Mouse (Mus musculus): ENCODE measurements around the gene Nlrc5. TPM values are rescaled to one million over a fixed set of nuclear protein-coding genes. Genes with fewer than 3 reads are reported as not detected.
"Not testable (repeated sequence)": the region's sequence is repeated elsewhere in the genome, so short reads cannot be mapped to it uniquely, and the experiment has no call there.

The Nlrc5 gene
- polyA plus RNA-seq, 1 experiment from 2014 or later: not detected

GRCm38 (mm10) chr8:94443153-94443552 is 9.0 kb downstream of the Nlrc5 start:
- 80% methylated on average over 3 of the region's 3 CpGs for WGBS (ENCODE audit: insufficient replicate concordance)
- no peak overlapping the region for H3K27ac ChIP-seq (ENCODE audit: low read depth, low read length)
- H3K4me3 ChIP-seq (ENCODE audit: low read depth, low read length): no peak overlapping the region
- H3K9ac ChIP-seq (ENCODE audit: low read depth, low read length): no peak overlapping the region
- no peaks in the 10 kb centered on the region for H3K36me3 ChIP-seq (ENCODE audit: control insufficient read depth, insufficient read depth, low read length)
- H3K4me2 ChIP-seq: no peak overlapping the region
- H3K27me3 ChIP-seq (ENCODE audit: control insufficient read depth, insufficient read depth, low read length): no peaks in the 10 kb centered on the region
- H3K9me3 ChIP-seq (replicated peaks; ENCODE audit: control insufficient read depth, low read length): no peaks in the 10 kb centered on the region
- ATAC-seq (replicated peaks; ENCODE audit: insufficient number of reproducible peaks, low FRiP score, low TSS enrichment): no peak
- H3K4me1 ChIP-seq (ENCODE audit: control insufficient read depth, insufficient read depth, low read length): no peaks in the 10 kb centered on the region

DNA sequence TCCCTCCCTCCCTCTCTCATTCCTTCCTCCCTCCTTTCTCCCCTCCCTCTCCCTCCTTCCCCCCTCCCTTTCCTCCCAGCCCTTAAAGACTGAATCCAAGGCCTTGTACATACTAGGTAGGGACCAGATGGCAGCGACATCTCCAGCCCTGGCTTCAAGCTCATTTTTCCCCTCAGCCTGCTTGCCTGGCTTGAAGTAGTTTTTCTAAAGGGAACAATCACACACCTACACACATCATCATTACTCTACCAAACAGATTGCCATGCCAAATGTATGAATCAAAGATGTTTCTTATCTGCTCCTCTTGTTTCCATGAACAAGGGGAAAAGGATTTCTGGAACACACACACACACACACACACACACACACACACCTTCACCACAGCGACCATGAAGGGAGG is 10.3 kb downstream of the Nlrc5 start:
- H3K4me2 ChIP-seq: no peak overlapping the region
- H3K9me3 ChIP-seq (replicated peaks; ENCODE audit: control insufficient read depth, low read length): no peaks in the 10 kb centered on the region
- no peak overlapping the region for H3K27ac ChIP-seq (ENCODE audit: low read depth, low read length)
- H3K4me3 ChIP-seq (ENCODE audit: low read depth, low read length): no peak overlapping the region
- no peaks in the 10 kb centered on the region for H3K4me1 ChIP-seq (ENCODE audit: control insufficient read depth, insufficient read depth, low read length)
- WGBS (ENCODE audit: insufficient replicate concordance): 59% methylated on average over 2 of the region's 2 CpGs
- ATAC-seq (replicated peaks; ENCODE audit: insufficient number of reproducible peaks, low FRiP score, low TSS enrichment): no peak
- no peak overlapping the region for H3K9ac ChIP-seq (ENCODE audit: low read depth, low read length)
- no peaks in the 10 kb centered on the region for H3K36me3 ChIP-seq (ENCODE audit: control insufficient read depth, insufficient read depth, low read length)
- H3K27me3 ChIP-seq (ENCODE audit: control insufficient read depth, insufficient read depth, low read length): no peaks in the 10 kb centered on the region

GRCm38 (mm10) chr8:94447142-94447541 is 13.0 kb downstream of the Nlrc5 start:
- Histone ChIP-seq H3K27me3 (ENCODE audit: control insufficient read depth, insufficient read depth, low read length) (no peaks in the 10 kb centered on the region), H3K4me1 (ENCODE audit: control insufficient read depth, insufficient read depth, low read length) (no peaks in the 10 kb centered on the region), H3K9ac (ENCODE audit: low read depth, low read length) (no peak overlapping the region), H3K9me3 (replicated peaks; ENCODE audit: control insufficient read depth, low read length) (no peaks in the 10 kb centered on the region), H3K4me2 (no peak overlapping the region), H3K27ac (ENCODE audit: low read depth, low read length) (no peak overlapping the region), H3K4me3 (ENCODE audit: low read depth, low read length) (no peak overlapping the region), H3K36me3 (ENCODE audit: control insufficient read depth, insufficient read depth, low read length) (no peaks in the 10 kb centered on the region)
- 67% methylated on average over 3 of the region's 3 CpGs for WGBS (ENCODE audit: insufficient replicate concordance)
- ATAC-seq (replicated peaks; ENCODE audit: insufficient number of reproducible peaks, low FRiP score, low TSS enrichment): no peak

DNA sequence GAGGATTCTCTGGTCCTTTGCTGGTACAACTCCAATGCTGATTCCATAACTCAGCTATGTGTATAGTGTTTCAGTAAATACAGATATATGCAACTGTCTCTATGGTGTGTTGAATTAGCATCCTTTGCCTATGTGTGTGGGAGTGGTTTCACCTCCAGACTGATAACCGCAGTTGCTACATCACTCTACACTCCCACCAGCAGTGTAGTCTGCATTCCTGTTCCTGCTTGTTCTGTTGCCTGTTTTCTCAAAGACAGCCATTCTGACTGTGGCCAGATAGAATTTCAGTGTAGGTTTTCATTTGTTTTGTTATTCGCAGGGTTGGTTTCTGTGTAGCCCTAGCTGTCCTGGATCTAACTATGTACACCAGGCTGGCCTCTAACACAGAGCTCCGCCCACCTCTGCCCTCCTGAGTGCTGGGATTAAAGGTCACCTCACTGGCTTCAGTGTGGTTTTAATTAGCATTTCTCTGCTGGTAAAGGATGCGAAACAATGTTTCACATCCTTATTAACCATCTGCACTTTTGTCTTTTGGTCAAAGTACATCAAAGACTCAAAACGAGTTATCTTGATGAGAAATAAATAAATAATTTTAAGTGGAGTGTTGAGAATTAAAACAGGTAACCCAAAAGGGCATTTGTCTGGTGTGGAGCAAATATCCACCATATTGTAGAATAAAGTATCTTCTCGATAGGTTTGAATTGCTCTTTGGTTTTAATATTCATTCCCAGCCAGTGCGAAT is 13.6 kb downstream of the Nlrc5 start:
- H3K27me3 ChIP-seq (ENCODE audit: control insufficient read depth, insufficient read depth, low read length): no peaks in the 10 kb centered on the region
- ATAC-seq (replicated peaks; ENCODE audit: insufficient number of reproducible peaks, low FRiP score, low TSS enrichment): no peak
- 81% methylated on average over 7 of the region's 7 CpGs for WGBS (ENCODE audit: insufficient replicate concordance)
- H3K4me3 ChIP-seq (ENCODE audit: low read depth, low read length): no peak overlapping the region
- no peaks in the 10 kb centered on the region for H3K36me3 ChIP-seq (ENCODE audit: control insufficient read depth, insufficient read depth, low read length)
- no peak overlapping the region for H3K27ac ChIP-seq (ENCODE audit: low read depth, low read length)
- no peak overlapping the region for H3K4me2 ChIP-seq
- H3K9ac ChIP-seq (ENCODE audit: low read depth, low read length): no peak overlapping the region
- 0 out of 2 replicates have a peak, but pooled peaks cover 2% of the 10 kb centered on the region for H3K9me3 ChIP-seq (replicated peaks; ENCODE audit: control insufficient read depth, low read length)
- no peaks in the 10 kb centered on the region for H3K4me1 ChIP-seq (ENCODE audit: control insufficient read depth, insufficient read depth, low read length)

DNA sequence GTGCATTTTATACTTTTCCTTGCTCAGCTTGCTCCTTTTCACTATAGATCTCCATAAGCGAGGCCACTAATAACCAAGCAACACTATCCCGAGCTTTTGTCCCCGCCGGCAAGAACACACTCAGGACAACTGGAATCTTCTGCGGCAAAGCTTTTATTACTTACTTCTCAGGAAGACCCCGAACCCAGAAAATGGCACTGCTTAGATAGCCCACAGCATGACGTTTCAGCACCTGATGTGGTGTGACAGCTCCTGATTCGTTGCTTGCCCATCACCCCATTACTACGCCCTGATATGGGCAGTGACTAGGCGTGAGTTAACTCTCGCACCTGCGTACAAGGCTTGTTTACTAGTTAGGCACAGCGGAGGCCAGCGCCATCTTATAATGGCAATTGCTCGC is 18.8 kb downstream of the Nlrc5 start:
- H3K9me3 ChIP-seq (replicated peaks; ENCODE audit: control insufficient read depth, low read length); H3K36me3 ChIP-seq (ENCODE audit: control insufficient read depth, insufficient read depth, low read length); H3K27me3 ChIP-seq (ENCODE audit: control insufficient read depth, insufficient read depth, low read length); ATAC-seq (replicated peaks; ENCODE audit: insufficient number of reproducible peaks, low FRiP score, low TSS enrichment); H3K4me2 ChIP-seq; H3K9ac ChIP-seq (ENCODE audit: low read depth, low read length); H3K27ac ChIP-seq (ENCODE audit: low read depth, low read length); H3K4me3 ChIP-seq (ENCODE audit: low read depth, low read length); H3K4me1 ChIP-seq (ENCODE audit: control insufficient read depth, insufficient read depth, low read length): not testable (repeated sequence)
- WGBS (ENCODE audit: insufficient replicate concordance): 80% methylated on average over 15 of the region's 15 CpGs

- H3K9me3 ChIP-seq (replicated peaks; ENCODE audit: control insufficient read depth, low read length): 0 out of 2 replicates have a peak, but pooled peaks cover 2% of the 10 kb centered on the region
- no peak for ATAC-seq (replicated peaks; ENCODE audit: insufficient number of reproducible peaks, low FRiP score, low TSS enrichment)
Measured at GRCm38 (mm10) chr8:94453868-94454488, 19.8 kb downstream of the Nlrc5 start.

DNA sequence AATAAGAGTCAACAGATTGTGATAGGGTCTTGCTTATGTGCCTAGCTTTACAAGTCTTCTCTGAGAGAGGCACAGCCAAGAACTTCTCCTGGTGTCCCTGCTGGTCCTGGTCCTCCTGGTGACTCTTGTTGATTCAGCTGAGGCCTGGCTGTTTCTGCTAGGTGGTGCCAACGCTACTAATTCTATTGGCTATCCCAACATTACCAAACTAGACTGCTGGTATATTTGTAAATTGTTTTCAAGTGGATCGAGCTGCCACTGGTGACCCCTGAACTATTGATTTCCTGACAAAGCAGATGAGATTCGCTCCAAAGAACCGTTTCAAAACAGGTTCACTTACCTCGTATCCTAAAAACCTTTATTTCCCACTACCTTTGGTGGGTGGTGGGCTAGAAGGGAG is 20.7 kb downstream of the Nlrc5 start:
- 82% methylated on average over 5 of the region's 5 CpGs for WGBS (ENCODE audit: insufficient replicate concordance)

More at GRCm38 (mm10) chr8:94453868-94454488, 19.8 kb downstream of the Nlrc5 start:
- no peaks in the 10 kb centered on the region for H3K27me3 ChIP-seq (ENCODE audit: control insufficient read depth, insufficient read depth, low read length)
- H3K4me2 ChIP-seq: no peak overlapping the region
- H3K4me3 ChIP-seq (ENCODE audit: low read depth, low read length): no peak overlapping the region
- no peaks in the 10 kb centered on the region for H3K36me3 ChIP-seq (ENCODE audit: control insufficient read depth, insufficient read depth, low read length)
- no peaks in the 10 kb centered on the region for H3K4me1 ChIP-seq (ENCODE audit: control insufficient read depth, insufficient read depth, low read length)
- H3K9ac ChIP-seq (ENCODE audit: low read depth, low read length): no peak overlapping the region
- H3K27ac ChIP-seq (ENCODE audit: low read depth, low read length): no peak overlapping the region
- WGBS (ENCODE audit: insufficient replicate concordance): 71% methylated on average over 6 of the region's 6 CpGs

DNA sequence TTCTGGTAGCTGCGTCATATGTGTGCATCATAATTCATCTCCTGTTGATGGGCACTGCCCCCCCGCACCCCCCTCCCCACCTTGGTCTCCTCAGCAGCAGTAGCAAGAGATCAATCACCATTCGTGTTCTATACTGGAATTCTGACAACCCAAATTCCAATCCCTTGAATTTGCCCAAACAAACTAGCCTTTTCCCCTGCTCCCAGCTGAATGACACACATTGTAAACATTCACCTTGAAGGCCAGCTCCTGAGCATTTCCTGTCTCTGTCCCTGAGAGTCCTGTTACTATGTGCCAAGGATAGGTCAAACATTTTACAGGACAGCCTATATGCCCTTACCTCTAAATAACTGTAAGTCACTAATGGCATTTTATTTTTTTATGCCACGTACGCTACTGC is 21.9 kb downstream of the Nlrc5 start:
- H3K4me1 ChIP-seq (ENCODE audit: control insufficient read depth, insufficient read depth, low read length): no peaks in the 10 kb centered on the region
- H3K27me3 ChIP-seq (ENCODE audit: control insufficient read depth, insufficient read depth, low read length): no peaks in the 10 kb centered on the region
- no peak overlapping the region for H3K27ac ChIP-seq (ENCODE audit: low read depth, low read length)
- H3K4me2 ChIP-seq: no peak overlapping the region
- no peak overlapping the region for H3K9ac ChIP-seq (ENCODE audit: low read depth, low read length)
- no peaks in the 10 kb centered on the region for H3K36me3 ChIP-seq (ENCODE audit: control insufficient read depth, insufficient read depth, low read length)
- WGBS (ENCODE audit: insufficient replicate concordance): 73% methylated on average over 5 of the region's 5 CpGs
- 0 out of 2 replicates have a peak, but pooled peaks cover 2% of the 10 kb centered on the region for H3K9me3 ChIP-seq (replicated peaks; ENCODE audit: control insufficient read depth, low read length)
- H3K4me3 ChIP-seq (ENCODE audit: low read depth, low read length): no peak overlapping the region
- no peak for ATAC-seq (replicated peaks; ENCODE audit: insufficient number of reproducible peaks, low FRiP score, low TSS enrichment)

More for the DNA sequence above, 20.7 kb downstream of the Nlrc5 start:
- Histone ChIP-seq H3K36me3 (ENCODE audit: control insufficient read depth, insufficient read depth, low read length) (no peaks in the 10 kb centered on the region), H3K4me1 (ENCODE audit: control insufficient read depth, insufficient read depth, low read length) (no peaks in the 10 kb centered on the region), H3K27me3 (ENCODE audit: control insufficient read depth, insufficient read depth, low read length) (no peaks in the 10 kb centered on the region), H3K9ac (ENCODE audit: low read depth, low read length) (no peak overlapping the region), H3K27ac (ENCODE audit: low read depth, low read length) (no peak overlapping the region), H3K9me3 (replicated peaks; ENCODE audit: control insufficient read depth, low read length) (0 out of 2 replicates have a peak, but pooled peaks cover 2% of the 10 kb centered on the region), H3K4me2 (no peak overlapping the region), H3K4me3 (ENCODE audit: low read depth, low read length) (no peak overlapping the region)
- ATAC-seq (replicated peaks; ENCODE audit: insufficient number of reproducible peaks, low FRiP score, low TSS enrichment): no peak

Measured in heart, embryonic 11.5 days (tissue).